Mouse (Mus musculus): ENCODE measurements around the gene Cdh3. TPM values are rescaled to one million over a fixed set of nuclear protein-coding genes. Genes with fewer than 3 reads are reported as not detected.

Cdh3 gene
- polyA plus RNA-seq (2016; fragmentation: Nextera tagmentation; extraction: Ambion mirVana): 8.2 and 11.3 TPM in 2 replicates

- H3K4me3 ChIP-seq: peak within 1 kb of the TSS; percentile 57
- H3K36me3 ChIP-seq: no peaks in the 10 kb centered on the region
- WGBS: under 1% methylated on average over 34 of the region's 34 CpGs
- H3K27me3 ChIP-seq (ENCODE audit: insufficient read depth, poor library complexity, severe bottlenecking): peaks cover 90% of the 10 kb centered on the region
- DNase-seq (ENCODE audit: low spot score): peak; percentile 54
- no peaks in the 10 kb centered on the region for H3K9me3 ChIP-seq
- peak within 1 kb of the TSS; percentile 83 for H3K27ac ChIP-seq
- peaks cover 43% of the 10 kb centered on the region for H3K4me1 ChIP-seq (replicated peaks)
Measured at GRCm38 (mm10) chr8:106510365-106510975, at the start of gene Cdh3. TSS of gene Cdh3 (plus strand) at chr8:106510891.

GRCm38 (mm10) chr8:106462131-106462530 lies 48.6 kb upstream of the Cdh3 start:
- Histone ChIP-seq H3K9me3 (0 out of 2 replicates have a peak, but pooled peaks cover 2% of the 10 kb centered on the region), H3K27me3 (ENCODE audit: insufficient read depth, poor library complexity, severe bottlenecking) (no peaks in the 10 kb centered on the region), H3K4me1 (replicated peaks) (peaks cover 16% of the 10 kb centered on the region), H3K27ac (no peak overlapping the region), H3K4me3 (no peak overlapping the region), H3K36me3 (no peaks in the 10 kb centered on the region)
- WGBS: 81% methylated on average over 5 of the region's 5 CpGs
- no peak for DNase-seq (ENCODE audit: low spot score)

DNA sequence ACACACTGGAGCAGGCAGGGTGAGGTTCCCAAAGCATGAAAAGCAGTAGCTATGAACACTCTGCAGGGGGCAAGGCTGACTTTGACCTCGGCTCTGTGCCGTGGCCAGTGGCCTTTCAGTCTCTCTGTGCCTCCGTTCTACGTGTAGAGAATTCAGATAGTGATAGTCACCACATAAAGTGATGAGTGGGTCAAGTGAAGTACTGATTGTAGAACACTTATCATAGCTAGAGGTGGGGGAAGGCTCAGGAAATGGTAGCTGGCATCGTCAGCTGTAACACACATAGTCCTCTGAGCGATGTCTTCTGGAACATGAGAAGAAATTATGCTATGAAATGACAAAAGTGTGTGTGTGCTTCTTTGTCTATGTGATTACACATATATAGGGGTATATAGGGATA lies 46.9 kb upstream of the Cdh3 start:
- H3K27me3 ChIP-seq (ENCODE audit: insufficient read depth, poor library complexity, severe bottlenecking): no peaks in the 10 kb centered on the region
- no peaks in the 10 kb centered on the region for H3K36me3 ChIP-seq
- no peaks in the 10 kb centered on the region for H3K9me3 ChIP-seq
- 80% methylated on average over 6 of the region's 6 CpGs for WGBS
- H3K27ac ChIP-seq: no peak overlapping the region
- H3K4me3 ChIP-seq: no peak overlapping the region
- peaks cover 16% of the 10 kb centered on the region for H3K4me1 ChIP-seq (replicated peaks)
- no peak for DNase-seq (ENCODE audit: low spot score)

GRCm38 (mm10) chr8:106469485-106469884 lies 41.2 kb upstream of the Cdh3 start:
- Histone ChIP-seq H3K4me3 (no peak overlapping the region), H3K4me1 (replicated peaks) (peaks cover 4% of the 10 kb centered on the region; the same call in 1 of the 2 replicates), H3K36me3 (no peaks in the 10 kb centered on the region), H3K27ac (no peak overlapping the region), H3K27me3 (ENCODE audit: insufficient read depth, poor library complexity, severe bottlenecking) (no peaks in the 10 kb centered on the region), H3K9me3 (no peaks in the 10 kb centered on the region)
- no peak for DNase-seq (ENCODE audit: low spot score)
- 56% methylated on average over 7 of the region's 7 CpGs for WGBS

DNA sequence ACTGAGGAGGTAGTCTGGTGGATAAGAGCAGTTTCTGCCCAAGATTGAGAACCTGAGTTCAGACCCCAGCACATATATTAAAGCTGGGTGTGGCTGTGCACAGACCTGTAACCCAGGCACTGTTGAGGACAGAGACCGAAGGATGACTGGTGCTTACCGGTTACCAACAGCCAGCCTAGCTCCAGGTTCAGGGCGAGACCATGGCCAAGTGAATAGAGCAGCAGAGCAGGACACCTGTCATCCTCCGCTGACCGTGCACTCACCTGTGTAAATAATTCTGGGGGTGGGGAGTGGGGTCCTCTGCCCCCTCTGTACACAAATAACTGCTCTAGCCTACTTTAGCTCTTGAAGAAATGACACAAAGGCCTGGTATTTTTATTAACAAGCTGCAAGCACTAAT lies 36.7 kb upstream of the Cdh3 start:
- Histone ChIP-seq H3K27me3 (ENCODE audit: insufficient read depth, poor library complexity, severe bottlenecking) (no peaks in the 10 kb centered on the region), H3K36me3 (no peaks in the 10 kb centered on the region), H3K4me3 (no peak overlapping the region), H3K27ac (no peak overlapping the region), H3K4me1 (replicated peaks) (peaks cover 4% of the 10 kb centered on the region; the same call in 1 of the 2 replicates), H3K9me3 (0 out of 2 replicates have a peak, but pooled peaks cover 4% of the 10 kb centered on the region)
- no peak for DNase-seq (ENCODE audit: low spot score)
- WGBS: 89% methylated on average over 5 of the region's 5 CpGs

DNA sequence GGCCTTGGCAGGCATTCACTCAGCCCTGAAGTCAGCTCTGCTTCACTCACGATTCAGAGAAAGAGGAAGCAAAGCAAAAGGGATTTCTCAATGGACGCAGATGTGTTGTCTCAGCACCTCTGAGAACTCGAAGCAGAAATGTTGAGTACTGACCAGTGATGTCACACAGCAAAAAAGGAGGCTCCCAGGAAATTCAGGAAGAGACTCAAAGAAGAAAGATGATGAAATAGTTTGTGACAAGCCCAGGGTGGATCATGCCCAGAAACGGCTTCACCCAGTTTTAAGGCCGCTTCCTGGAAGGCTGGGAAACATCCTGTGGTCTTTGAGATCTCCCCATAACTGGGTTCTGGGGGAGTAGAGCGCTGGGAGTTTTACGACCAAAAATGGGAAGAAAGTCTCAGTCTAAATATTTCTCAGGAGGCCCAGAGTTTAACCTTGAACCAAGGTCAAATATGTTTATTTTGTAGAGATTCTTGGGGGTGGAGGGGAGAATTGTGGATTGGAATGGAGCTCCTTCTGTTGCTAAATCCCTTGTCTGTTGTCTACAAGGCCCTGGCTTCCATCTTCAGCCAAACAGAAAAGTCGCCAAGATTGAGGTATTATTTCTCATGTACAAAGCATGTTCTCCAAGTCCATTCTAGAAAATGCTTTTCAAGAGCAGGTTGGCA lies 10.5 kb upstream of the Cdh3 start, which contains the start of gene 6030452D12Rik:
Gene 6030452D12Rik, plus strand, starts transcription at position 505 of the 668 bp plus-strand sequence.
- Histone ChIP-seq H3K4me1 (replicated peaks) (no peaks in the 10 kb centered on the region), H3K27me3 (ENCODE audit: insufficient read depth, poor library complexity, severe bottlenecking) (peaks cover 2% of the 10 kb centered on the region), H3K27ac (no peak within 1 kb of the TSS), H3K36me3 (no peaks in the 10 kb centered on the region), H3K4me3 (no peak within 1 kb of the TSS), H3K9me3 (no peaks in the 10 kb centered on the region; the same call in 1 of the 2 replicates)
- no peak for DNase-seq (ENCODE audit: low spot score)
- 84% methylated on average over 8 of the region's 8 CpGs for WGBS

- H3K27me3 ChIP-seq (ENCODE audit: insufficient read depth, poor library complexity, severe bottlenecking): peaks cover 42% of the 10 kb centered on the region
- WGBS: 92% methylated on average over 7 of the region's 7 CpGs
Measured at GRCm38 (mm10) chr8:106504241-106504640, 6.5 kb upstream of the Cdh3 start.

DNA sequence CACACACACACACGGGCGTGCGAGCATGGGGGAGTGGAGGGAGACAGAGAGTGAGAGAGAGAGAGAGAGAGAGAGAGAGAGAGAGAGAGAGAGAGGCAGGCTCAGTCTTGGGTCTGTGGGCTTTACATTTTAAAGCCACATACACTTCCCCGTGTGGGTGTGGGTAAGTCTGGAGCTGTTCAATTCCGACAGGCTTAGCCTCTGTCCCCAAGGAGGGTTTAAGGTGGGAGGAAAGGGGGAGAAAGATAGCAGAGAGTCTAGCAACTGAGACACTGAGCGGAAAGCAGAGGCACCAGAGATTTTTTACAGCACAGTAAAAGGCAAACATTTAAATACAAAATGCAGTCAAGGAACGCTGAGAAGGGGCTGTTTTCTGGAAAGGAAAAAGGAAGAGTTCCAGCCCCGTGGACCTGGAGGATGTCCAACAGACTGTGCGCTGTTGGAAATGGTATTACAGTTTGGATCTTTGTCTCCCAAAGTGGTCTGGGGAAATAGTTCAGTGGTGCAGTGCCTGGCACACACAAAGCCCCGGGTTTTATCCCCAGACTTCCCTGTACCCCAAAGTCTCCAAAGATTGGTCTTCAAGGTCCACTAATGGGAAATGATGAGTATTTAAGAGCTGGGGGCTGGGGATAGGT lies 5.2 kb upstream of the Cdh3 start:
- H3K27me3 ChIP-seq (ENCODE audit: insufficient read depth, poor library complexity, severe bottlenecking): peaks cover 54% of the 10 kb centered on the region
- H3K4me1 ChIP-seq (replicated peaks): peaks cover 27% of the 10 kb centered on the region
- H3K4me3 ChIP-seq: no peak overlapping the region
- H3K36me3 ChIP-seq: no peaks in the 10 kb centered on the region
- no peaks in the 10 kb centered on the region for H3K9me3 ChIP-seq
- 73% methylated on average over 10 of the region's 10 CpGs for WGBS
- DNase-seq (ENCODE audit: low spot score): no peak
- no peak overlapping the region for H3K27ac ChIP-seq

More at GRCm38 (mm10) chr8:106504241-106504640, 6.5 kb upstream of the Cdh3 start:
- Histone ChIP-seq H3K27ac (no peak overlapping the region), H3K4me3 (no peak overlapping the region), H3K9me3 (no peaks in the 10 kb centered on the region), H3K36me3 (no peaks in the 10 kb centered on the region), H3K4me1 (replicated peaks) (peaks cover 22% of the 10 kb centered on the region)
- DNase-seq (ENCODE audit: low spot score): no peak

GRCm38 (mm10) chr8:106506106-106506505 lies 4.6 kb upstream of the Cdh3 start:
- no peak for DNase-seq (ENCODE audit: low spot score)
- Histone ChIP-seq H3K4me3 (no peak overlapping the region), H3K27ac (no peak overlapping the region), H3K9me3 (no peaks in the 10 kb centered on the region), H3K27me3 (ENCODE audit: insufficient read depth, poor library complexity, severe bottlenecking) (peaks cover 61% of the 10 kb centered on the region), H3K4me1 (replicated peaks) (peaks cover 34% of the 10 kb centered on the region), H3K36me3 (no peaks in the 10 kb centered on the region)
- WGBS: 95% methylated on average over 1 of the region's 1 CpGs

DNA sequence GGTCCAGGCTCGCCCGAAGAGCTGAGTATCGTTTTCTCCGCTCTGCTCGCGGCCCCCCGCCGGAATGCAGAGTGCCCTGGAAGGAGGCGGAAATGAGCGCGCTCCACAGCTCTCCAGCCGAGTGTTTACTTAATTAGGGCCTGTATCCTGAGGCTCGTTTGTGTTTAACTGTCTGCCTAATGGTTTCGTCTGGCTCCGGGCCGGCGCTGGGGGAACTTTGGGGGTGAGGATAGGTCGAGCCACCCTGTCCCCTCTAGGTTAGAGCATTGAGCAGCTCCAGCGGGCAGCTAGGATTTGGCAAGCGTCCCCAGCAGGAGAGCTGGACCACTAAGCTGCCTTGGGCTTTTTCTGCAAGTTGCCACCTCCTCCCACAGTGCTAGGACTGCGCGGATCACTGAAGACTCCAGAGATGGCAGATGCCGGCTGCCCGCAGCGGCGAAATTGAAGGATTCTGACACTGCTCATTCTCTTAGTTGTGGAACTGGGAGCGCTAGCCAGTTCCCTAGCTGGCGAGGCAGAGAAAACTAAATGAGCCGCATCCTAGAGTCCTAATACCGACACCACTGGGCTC lies 2.8 kb upstream of the Cdh3 start:
- no peaks in the 10 kb centered on the region for H3K9me3 ChIP-seq
- peaks cover 78% of the 10 kb centered on the region for H3K27me3 ChIP-seq (ENCODE audit: insufficient read depth, poor library complexity, severe bottlenecking)
- peak; percentile 72 for DNase-seq (ENCODE audit: low spot score)
- peak overlapping the region; percentile 56 for H3K4me3 ChIP-seq
- no peaks in the 10 kb centered on the region for H3K36me3 ChIP-seq
- under 1% methylated on average over 30 of the region's 30 CpGs for WGBS
- H3K27ac ChIP-seq: peak overlapping the region; percentile 78
- peaks cover 43% of the 10 kb centered on the region for H3K4me1 ChIP-seq (replicated peaks)

DNA sequence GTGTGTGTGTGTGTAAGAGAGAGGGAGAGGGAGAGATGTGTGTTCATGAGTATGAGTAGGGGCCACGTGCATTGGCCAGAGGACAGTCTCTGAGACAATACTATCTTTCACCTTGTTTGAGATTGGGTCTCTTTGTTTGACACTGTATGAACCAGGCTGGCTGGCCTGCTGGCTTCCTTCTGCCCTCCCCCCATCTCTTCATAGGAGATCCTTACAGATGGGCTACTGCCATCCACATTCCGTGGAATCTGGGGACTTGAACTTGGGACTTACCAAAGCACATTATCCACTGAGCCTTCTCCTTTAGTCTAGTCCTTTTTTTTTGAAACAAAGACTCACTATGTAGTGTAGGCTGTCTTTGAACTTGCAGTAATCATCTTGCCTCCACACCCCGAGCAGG lies 2.2 kb upstream of the Cdh3 start:
- H3K4me1 ChIP-seq (replicated peaks): peaks cover 43% of the 10 kb centered on the region
- peak overlapping the region; percentile 56 for H3K4me3 ChIP-seq
- no peaks in the 10 kb centered on the region for H3K36me3 ChIP-seq
- H3K27ac ChIP-seq: peak overlapping the region; percentile 78; the same call in 1 of the 2 replicates
- no peak for DNase-seq (ENCODE audit: low spot score)
- no peaks in the 10 kb centered on the region for H3K9me3 ChIP-seq
- peaks cover 84% of the 10 kb centered on the region for H3K27me3 ChIP-seq (ENCODE audit: insufficient read depth, poor library complexity, severe bottlenecking)
- WGBS: 26% methylated on average over 3 of the region's 3 CpGs

GRCm38 (mm10) chr8:106509079-106509780 lies 1.5 kb upstream of the Cdh3 start:
- WGBS: 46% methylated on average over 8 of the region's 8 CpGs
- DNase-seq (ENCODE audit: low spot score): no peak
- Histone ChIP-seq H3K36me3 (no peaks in the 10 kb centered on the region), H3K9me3 (no peaks in the 10 kb centered on the region), H3K27ac (no peak overlapping the region), H3K27me3 (ENCODE audit: insufficient read depth, poor library complexity, severe bottlenecking) (peaks cover 92% of the 10 kb centered on the region), H3K4me3 (no peak overlapping the region), H3K4me1 (replicated peaks) (peaks cover 43% of the 10 kb centered on the region)

All from hindbrain, embryonic 10.5 days (tissue).